Mouse (Mus musculus) hindbrain, embryonic 12.5 days (tissue): ENCODE data around the gene Erfe. TPM values are rescaled to one million over a fixed set of nuclear protein-coding genes. Genes with fewer than 3 reads are reported as not detected.
A peak's percentile ranks its signal among the peaks of the same experiment; 100 is the strongest.

Source experiments
- ATAC-seq: fragments of 200-750 bp; cut with Nextera tagmentation; 2 replicates; pipeline ENCODE4 v1.8.0; 2017; ENCODE audit warnings: moderate TSS enrichment; ENCODE audit not compliant: low FRiP score
- H3K27ac ChIP-seq: fragments of 300-500 bp; sonication (generic); 2 replicates; pipeline ENCODE4 v1.5.1; 2016; ENCODE audit warnings: mild to moderate bottlenecking
- H3K27me3 ChIP-seq: fragments of 300-500 bp; sonication (generic); 2 replicates; pipeline ENCODE4 v1.6.1; 2016; ENCODE audit warnings: mild to moderate bottlenecking
- H3K36me3 ChIP-seq: fragments of 300-500 bp; sonication (generic); 2 replicates; pipeline ENCODE4 v1.6.1; 2016; ENCODE audit warnings: mild to moderate bottlenecking
- H3K4me1 ChIP-seq: fragments of 300-500 bp; sonication (generic); 2 replicates; pipeline ENCODE4 v1.6.1; 2016
- H3K4me2 ChIP-seq: fragments of 300-500 bp; sonication (generic); replicated peaks from 2 replicates; pipeline ENCODE4 v1.6.1; 2016; ENCODE audit warnings: mild to moderate bottlenecking
- H3K4me3 ChIP-seq: fragments of 300-500 bp; sonication (generic); 2 replicates; pipeline ENCODE4 v1.5.1; 2016; ENCODE audit warnings: mild to moderate bottlenecking
- H3K9ac ChIP-seq: fragments of 300-500 bp; sonication (generic); 2 replicates; pipeline ENCODE4 v1.6.1; 2016; ENCODE audit warnings: mild to moderate bottlenecking, moderate library complexity
- H3K9me3 ChIP-seq: fragments of 300-500 bp; sonication (generic); replicated peaks from 2 replicates; pipeline ENCODE4 v1.6.1; 2016; ENCODE audit warnings: mild to moderate bottlenecking
- whole genome bisulfite sequencing: fragments of 180-500 bp; shearing (Covaris S2); methylation state at CpG from one replicate; pipeline ENCODE4 v1.1.7; 2016; 5-methylcytosine and 5-hydroxymethylcytosine counted together
- polyA plus RNA-seq: library from polyadenylated mRNA; unstranded; fragments of >200 nt; fragmentation: Nextera tagmentation; extraction: Ambion mirVana; gene quantifications from 2 replicates; pipeline ENCODE4 v1.2.1, GENCODE M21; 2016

Gene Erfe
- polyA plus RNA-seq, 1 experiment from 2014 or later = 0.49 TPM

DNA sequence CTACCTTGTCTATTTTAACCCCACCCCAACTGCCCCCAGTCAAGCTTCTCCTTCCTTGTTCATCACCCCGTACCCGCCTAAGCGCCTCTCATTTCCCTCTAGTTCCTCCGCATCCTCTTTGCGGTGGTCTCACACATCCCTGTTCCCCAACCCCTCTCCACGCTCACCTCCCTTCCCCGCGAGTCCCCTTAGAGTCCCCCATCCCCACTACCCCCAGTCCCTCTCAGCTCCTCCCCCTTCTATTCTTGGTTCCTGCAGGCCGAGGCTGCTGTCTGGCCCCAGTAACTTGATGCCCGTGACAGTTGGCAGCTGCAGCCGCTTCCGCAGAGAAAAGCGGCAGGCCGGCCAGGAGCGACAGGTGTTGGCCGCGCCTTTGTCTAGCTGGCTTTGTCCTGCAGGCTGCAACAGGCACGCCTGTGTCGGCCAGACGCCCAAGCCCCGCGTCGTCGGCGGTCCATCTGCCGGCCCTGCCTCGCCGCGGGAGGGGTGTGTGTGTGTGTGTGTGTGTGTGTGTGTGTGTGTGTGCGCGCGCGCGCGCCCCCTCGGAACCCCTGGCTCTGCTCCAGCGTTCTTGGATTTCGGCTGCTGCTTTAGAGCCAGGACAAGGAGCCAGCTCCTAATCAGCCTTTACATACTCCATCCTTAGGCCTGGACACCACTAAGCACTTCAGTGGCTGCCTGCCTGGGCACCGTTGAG lies 47.8 kb downstream of the Erfe start, which contains the start of gene Hes6:
TSS of gene Hes6 (minus strand) at position 141 of the 697 bp plus-strand sequence.
- Histone ChIP-seq H3K36me3 (peaks cover 4% of the 10 kb centered on the region; the same call in 1 of the 2 replicates), H3K9ac (peak within 1 kb of the TSS; percentile 92), H3K4me1 (peaks cover 38% of the 10 kb centered on the region), H3K9me3 (no peaks in the 10 kb centered on the region), H3K4me3 (peak within 1 kb of the TSS; percentile 80), H3K27me3 (no peaks in the 10 kb centered on the region), H3K27ac (peak within 1 kb of the TSS; percentile 97), H3K4me2 (peak within 1 kb of the TSS; percentile 92)
- under 1% methylated on average over 38 of the region's 39 CpGs for WGBS
- peak; percentile 70 for ATAC-seq

DNA sequence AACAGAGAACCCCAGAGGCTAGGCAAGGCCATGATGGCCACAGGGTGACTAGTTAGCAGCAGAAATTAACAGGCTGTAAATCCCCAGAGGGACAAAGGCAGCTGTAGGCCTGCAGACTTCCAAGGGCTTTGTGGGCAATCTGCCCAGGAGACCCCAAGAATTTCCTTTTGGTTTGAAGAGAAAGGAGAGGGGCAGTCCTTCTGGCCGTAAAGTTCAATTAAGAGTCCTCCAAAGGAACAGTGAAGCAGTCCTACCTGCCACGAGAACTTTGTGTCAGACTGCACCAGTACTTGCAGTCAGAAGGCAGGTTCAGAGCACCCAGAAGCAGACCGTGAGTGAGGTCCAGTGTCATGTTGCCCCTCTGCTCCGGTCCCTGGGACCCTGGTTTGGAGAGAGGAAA lies 48.7 kb downstream of the Erfe start:
- WGBS = 42% methylated on average over 4 of the region's 4 CpGs
- peaks cover 38% of the 10 kb centered on the region for H3K4me1 ChIP-seq
- peak overlapping the region; percentile 97 for H3K27ac ChIP-seq
- peak overlapping the region; percentile 92 for H3K4me2 ChIP-seq
- no peaks in the 10 kb centered on the region for H3K27me3 ChIP-seq
- peak overlapping the region; percentile 64 for H3K9ac ChIP-seq
- H3K9me3 ChIP-seq = no peaks in the 10 kb centered on the region
- H3K36me3 ChIP-seq = peaks cover 7% of the 10 kb centered on the region; the same call in 1 of the 2 replicates
- 0 out of 2 replicates have a peak overlapping the region, but pooled peaks have one; percentile 80 for H3K4me3 ChIP-seq
- no peak for ATAC-seq

DNA sequence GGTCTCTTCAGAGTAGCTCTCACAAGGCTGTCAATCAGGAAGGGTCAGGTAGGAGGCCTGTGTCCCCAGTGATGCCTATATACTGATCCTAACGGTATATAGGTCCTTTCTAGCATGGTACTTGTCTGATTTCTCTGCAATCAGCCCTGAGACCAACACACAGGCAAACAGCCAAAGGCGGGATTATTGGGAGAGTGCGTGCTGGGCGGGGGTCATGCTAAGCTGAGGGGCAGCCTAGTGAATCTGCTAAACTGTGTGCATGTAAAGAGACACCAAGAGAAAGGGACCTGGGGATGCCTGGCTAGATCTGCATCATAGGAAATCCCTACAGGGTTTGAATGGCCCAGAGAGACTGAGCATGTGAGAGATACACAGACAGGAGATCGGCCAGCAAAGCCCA lies 49.1 kb downstream of the Erfe start:
- 76% methylated on average over 5 of the region's 5 CpGs for WGBS
- Histone ChIP-seq H3K36me3 (peaks cover 7% of the 10 kb centered on the region; the same call in 1 of the 2 replicates), H3K4me3 (no peak overlapping the region), H3K9me3 (no peaks in the 10 kb centered on the region), H3K9ac (peak overlapping the region; percentile 64; the same call in 1 of the 2 replicates), H3K4me2 (peak overlapping the region; percentile 92; the same call in 1 of the 2 replicates), H3K27ac (peak overlapping the region; percentile 97), H3K4me1 (peaks cover 38% of the 10 kb centered on the region), H3K27me3 (no peaks in the 10 kb centered on the region)
- ATAC-seq = no peak

DNA sequence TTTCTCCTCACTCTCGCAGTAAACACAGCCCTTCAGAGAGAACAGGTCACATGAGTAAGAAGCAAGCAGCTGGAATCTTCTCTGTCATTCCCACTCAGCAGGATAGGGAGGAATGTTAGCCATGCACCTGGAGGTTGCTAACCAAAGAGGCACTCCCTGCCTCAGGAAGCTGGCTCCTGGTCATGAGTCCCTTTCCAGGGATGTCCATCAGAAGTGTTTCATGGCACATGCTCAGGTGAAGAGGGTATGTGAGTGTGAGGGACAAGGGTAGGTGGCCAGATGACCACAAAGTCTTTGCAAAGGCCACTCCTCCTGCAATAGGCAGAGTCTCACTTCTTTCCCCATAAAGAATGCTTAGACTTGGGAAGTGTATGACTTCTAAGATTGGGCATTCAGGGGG lies 51.8 kb downstream of the Erfe start:
- Histone ChIP-seq H3K4me2 (no peak overlapping the region), H3K36me3 (peaks cover 7% of the 10 kb centered on the region; the same call in 1 of the 2 replicates), H3K27ac (no peak overlapping the region), H3K27me3 (no peaks in the 10 kb centered on the region), H3K9me3 (no peaks in the 10 kb centered on the region), H3K4me3 (no peak overlapping the region), H3K9ac (no peak overlapping the region), H3K4me1 (peaks cover 20% of the 10 kb centered on the region)
- WGBS = 59% methylated on average over 1 of the region's 1 CpGs
- no peak for ATAC-seq

DNA sequence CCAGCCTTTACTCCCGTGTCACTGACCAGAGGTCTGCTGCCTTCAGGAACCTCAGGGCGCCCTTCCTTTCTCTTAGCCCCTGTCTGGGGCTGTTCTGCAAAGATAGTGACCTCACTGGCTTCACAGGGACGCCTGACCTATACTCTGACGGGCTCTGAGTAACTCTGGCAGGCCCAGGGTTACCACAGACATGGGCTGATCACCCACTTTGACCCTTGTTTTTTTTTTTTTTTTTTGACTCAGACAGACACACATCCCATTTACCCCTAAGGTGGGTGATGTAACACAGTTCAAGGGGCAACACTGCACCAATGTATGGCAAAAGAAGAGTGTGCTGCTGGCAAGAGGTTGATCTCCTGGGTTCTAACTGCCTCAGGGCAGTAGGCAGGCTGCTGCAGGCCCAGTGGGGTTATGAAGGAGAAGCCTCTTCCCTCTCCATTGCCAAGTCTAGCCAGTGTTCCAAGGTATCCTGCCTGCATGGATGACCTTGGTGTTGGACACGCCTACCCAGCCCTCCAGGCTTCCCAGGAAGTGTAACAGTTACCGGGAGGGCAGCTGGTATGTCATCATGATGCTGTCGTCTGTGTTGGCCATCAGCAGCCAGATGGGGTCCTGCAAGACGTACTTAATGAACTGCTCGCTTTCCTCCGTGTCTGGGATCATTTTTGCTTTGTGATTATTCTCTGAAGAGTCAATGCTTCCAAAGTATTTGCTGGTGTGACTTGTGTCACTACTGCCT lies 53.8 kb downstream of the Erfe start:
- ATAC-seq = no peak
- 62% methylated on average over 10 of the region's 10 CpGs for WGBS
- Histone ChIP-seq H3K4me2 (no peak overlapping the region), H3K27ac (no peak overlapping the region; the same call in 1 of the 2 replicates), H3K36me3 (peaks cover 10% of the 10 kb centered on the region; the same call in 1 of the 2 replicates), H3K27me3 (no peaks in the 10 kb centered on the region), H3K4me1 (peaks cover 10% of the 10 kb centered on the region), H3K4me3 (no peak overlapping the region), H3K9me3 (no peaks in the 10 kb centered on the region), H3K9ac (no peak overlapping the region)

DNA sequence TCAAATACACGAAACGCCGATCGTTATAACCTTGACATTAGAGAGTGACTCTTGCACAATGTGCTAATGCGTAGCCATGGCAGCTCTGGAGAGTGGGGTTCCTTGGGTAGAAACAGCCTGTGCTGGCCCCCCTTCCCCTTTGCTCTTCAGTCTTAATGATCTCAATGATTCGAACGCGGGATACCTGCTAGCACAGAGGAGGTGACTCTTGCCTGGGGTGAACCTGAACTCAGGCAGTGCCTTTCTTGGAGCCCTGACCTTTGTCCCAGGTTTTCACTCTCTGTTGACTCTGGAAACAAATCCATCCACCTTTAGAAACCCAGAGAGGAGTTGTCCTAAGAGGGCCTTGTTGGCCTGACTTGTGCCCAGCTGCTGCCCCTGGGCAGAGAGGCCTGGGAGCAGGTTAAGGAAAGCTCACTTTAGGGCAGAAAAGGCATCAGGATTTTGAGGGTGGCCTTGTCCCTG lies 54.4 kb downstream of the Erfe start:
- Histone ChIP-seq H3K27ac (no peak overlapping the region), H3K4me2 (no peak overlapping the region), H3K4me3 (no peak overlapping the region), H3K4me1 (peaks cover 5% of the 10 kb centered on the region; the same call in 1 of the 2 replicates), H3K9me3 (no peaks in the 10 kb centered on the region), H3K9ac (no peak overlapping the region), H3K36me3 (peaks cover 10% of the 10 kb centered on the region; the same call in 1 of the 2 replicates), H3K27me3 (no peaks in the 10 kb centered on the region)
- 94% methylated on average over 8 of the region's 8 CpGs for WGBS
- ATAC-seq = no peak

Other genes starting within 250 kb of the Erfe start
- gene Rbm44, start 221.3 kb upstream of the Erfe start, polyA plus RNA-seq = 0.69 and 1.5 TPM in 2 replicates
- 0.91 and 1.1 TPM in 2 replicates for gene Ramp1, start 186.6 kb upstream of the Erfe start, polyA plus RNA-seq
- gene Ube2f, start 116.1 kb upstream of the Erfe start, polyA plus RNA-seq = 67.5 and 71.8 TPM in 2 replicates
- gene Scly, start 68.1 kb upstream of the Erfe start, polyA plus RNA-seq = 13.1 and 14.0 TPM in 2 replicates
- gene Espnl, start 44.4 kb upstream of the Erfe start, polyA plus RNA-seq = 0.17 and 0.18 TPM in 2 replicates
- gene Klhl30, start 15.4 kb upstream of the Erfe start, polyA plus RNA-seq = 0.41 and 0.59 TPM in 2 replicates
- gene Ilkap, start 32.4 kb downstream of the Erfe start, polyA plus RNA-seq = 147 and 148 TPM in 2 replicates
- gene Hes6, start 47.6 kb downstream of the Erfe start, polyA plus RNA-seq = 274 and 304 TPM in 2 replicates
- gene Per2, start 92.9 kb downstream of the Erfe start, polyA plus RNA-seq = 3.6 and 3.8 TPM in 2 replicates
- gene Traf3ip1, start 128.2 kb downstream of the Erfe start, polyA plus RNA-seq = 12.9 and 13.0 TPM in 2 replicates
- 14.8 and 17.7 TPM in 2 replicates for gene Asb1, start 174.1 kb downstream of the Erfe start, polyA plus RNA-seq